In genomic region chr19:5273916-5274315, GRCm38 (mm10) we compare ENCODE assay signal across 8 mouse cellular contexts. TPM values are rescaled to one million over a fixed set of nuclear protein-coding genes. Genes with fewer than 3 reads are reported as not detected.
DNase-seq lines count a peak whose midpoint lies in the region; ATAC-seq and TF ChIP-seq lines count a peak whose summit lies in the region.

No protein-coding gene starts in this region.

- H3K27me3 ChIP-seq in MEL (ENCODE audit: control insufficient read depth in 1 of 2, insufficient read depth in 2 of 2, low read length in 2 of 2), result no peaks in the 10 kb centered on the region
- no peaks in the 10 kb centered on the region for H3K27me3 ChIP-seq in heart, postnatal 0 days (ENCODE audit: control insufficient read depth, insufficient read depth, low read length)
- H3K27me3 ChIP-seq in liver, embryonic 16.5 days (ENCODE audit: control insufficient read depth, insufficient read depth, low read depth, low read length), result no peaks in the 10 kb centered on the region

- H3K36me3 ChIP-seq in MEL (ENCODE audit: control insufficient read depth in 1 of 2, insufficient read depth in 2 of 2, low read length in 2 of 2), result peaks cover 14 to 22% of the 10 kb centered on the region in 2 experiments
- peaks cover 38% of the 10 kb centered on the region for H3K36me3 ChIP-seq in heart, postnatal 0 days (replicated peaks; ENCODE audit: control insufficient read depth, insufficient read depth, low read length)
- H3K36me3 ChIP-seq in liver, embryonic 16.5 days (ENCODE audit: control insufficient read depth, insufficient read depth), result peaks cover 29% of the 10 kb centered on the region

- H3K9ac ChIP-seq in MEL (ENCODE audit: control insufficient read depth, low read depth, low read length, poor library complexity, severe bottlenecking), result peak overlapping the region; percentile 96; the same call in 1 of the 2 replicates
- peak overlapping the region; percentile 79; the same call in 1 of the 2 replicates for H3K9ac ChIP-seq in heart, postnatal 0 days (replicated peaks; ENCODE audit: low read depth, low read length)
- H3K9ac ChIP-seq in liver, embryonic 16.5 days (ENCODE audit: low read depth, low read length), result no peak overlapping the region

- WGBS in heart, postnatal 0 days, result 30% methylated on average over 4 of the region's 4 CpGs
- 47% methylated on average over 4 of the region's 4 CpGs for WGBS in liver, embryonic 16.5 days (ENCODE audit: insufficient replicate concordance)

- no peak overlapping the region; the same call in 1 of the 2 replicates for H3K4me2 ChIP-seq in heart, postnatal 0 days (ENCODE audit: low read depth, low read length)
- peak overlapping the region; percentile 100; the same call in 1 of the 2 replicates for H3K4me2 ChIP-seq in liver, embryonic 16.5 days (ENCODE audit: low read depth, low read length)

- no peak for TF ChIP-seq RAD21 in MEL (IDR thresholded peaks at IDR 0.05; ENCODE audit: low read depth, low read length)

- TF ChIP-seq CTCF in MEL (IDR thresholded peaks at IDR 0.05 in 2 of 3, conservative IDR thresholded peaks at IDR 0.05 in 1 of 3; ENCODE audit: control insufficient read depth in 1 of 3, insufficient read depth in 1 of 3, low read depth in 2 of 3, low read length in 3 of 3, poor library complexity in 1 of 3, severe bottlenecking in 1 of 3), result no peak
- no peak for TF ChIP-seq CTCF in heart, postnatal 0 days (IDR thresholded peaks at IDR 0.05; ENCODE audit: low read depth)

- TF ChIP-seq POLR2A in MEL (IDR thresholded peaks at IDR 0.05; ENCODE audit: control insufficient read depth in 1 of 2, insufficient read depth in 1 of 2, low read depth in 1 of 2, low read length in 2 of 2, poor library complexity in 1 of 2), result no peak

- H3K79me2 ChIP-seq in MEL (ENCODE audit: control insufficient read depth, insufficient read depth, low read length, poor library complexity), result peaks cover 13% of the 10 kb centered on the region

- no peak for ATAC-seq in heart, postnatal 0 days (ENCODE audit: insufficient read depth, low read depth)
- ATAC-seq in liver, embryonic 16.5 days (ENCODE audit: low read depth), result no peak

- TF ChIP-seq EP300 in MEL (IDR thresholded peaks at IDR 0.05; ENCODE audit: low read depth in 1 of 2, low read length in 2 of 2), result no peak
- no peak for TF ChIP-seq EP300 in heart, postnatal 0 days (IDR thresholded peaks at IDR 0.05; ENCODE audit: low read depth)

- H3K4me1 ChIP-seq in MEL (ENCODE audit: control insufficient read depth in 1 of 2, insufficient read depth in 2 of 2, low read length in 2 of 2), result peaks cover 5 to 21% of the 10 kb centered on the region in 2 experiments
- peaks cover 12% of the 10 kb centered on the region for H3K4me1 ChIP-seq in heart, postnatal 0 days (ENCODE audit: control insufficient read depth, insufficient read depth)
- peaks cover 35% of the 10 kb centered on the region for H3K4me1 ChIP-seq in liver, embryonic 16.5 days (ENCODE audit: control insufficient read depth, low read depth, low read length)

- peak overlapping the region; percentile 86; the same call in 1 of the 2 replicates for H3K27ac ChIP-seq in MEL (ENCODE audit: control insufficient read depth, low read depth, low read length)
- peak overlapping the region; percentile 93 for H3K27ac ChIP-seq in heart, postnatal 0 days (ENCODE audit: low read depth)
- H3K27ac ChIP-seq in liver, embryonic 16.5 days (ENCODE audit: low read length), result peak overlapping the region; percentile 79

- H3K4me3 ChIP-seq in MEL (ENCODE audit: control insufficient read depth in 1 of 2, insufficient read depth in 1 of 2, low read depth in 2 of 2, low read length in 2 of 2), result no peak overlapping the region
- H3K4me3 ChIP-seq in heart, postnatal 0 days (ENCODE audit: low read depth, low read length), result no peak overlapping the region
- H3K4me3 ChIP-seq in liver, embryonic 16.5 days (ENCODE audit: low read depth, low read length), result no peak overlapping the region; the same call in 1 of the 2 replicates

- peak; percentile 37 for DNase-seq in adrenal gland, postnatal 10 days
- no peak for DNase-seq in adrenal gland, postnatal 25 days
- DNase-seq in MEL (ENCODE audit: low read depth, low spot score), result no peak
- no peak for DNase-seq in heart, postnatal 0 days (ENCODE audit: low spot score)
- no peak for DNase-seq in layer of hippocampus, adult 8-10 months (ENCODE audit: low spot score in 2 of 2)
- no peak for DNase-seq in cerebellum, adult 9-11 months
- DNase-seq in ovary, adult 18-20 months (ENCODE audit: low spot score), result no peak

- H3K9me3 ChIP-seq in MEL (replicated peaks; ENCODE audit: insufficient read depth, low read length), result no peaks in the 10 kb centered on the region
- H3K9me3 ChIP-seq in heart, postnatal 0 days (replicated peaks; ENCODE audit: control insufficient read depth, low read length), result no peaks in the 10 kb centered on the region
- no peaks in the 10 kb centered on the region for H3K9me3 ChIP-seq in liver, embryonic 16.5 days (replicated peaks; ENCODE audit: control insufficient read depth, low read length)

TF ChIP-seq in MEL, 35 proteins besides CTCF, POLR2A, EP300 and RAD21:
- TF ChIP-seq POLR2AphosphoS2 (IDR thresholded peaks at IDR 0.05; ENCODE audit: low read length) (no peak), E2F4 (IDR thresholded peaks at IDR 0.05; ENCODE audit: borderline replicate concordance, low read depth, low read length) (no peak), UBTF (IDR thresholded peaks at IDR 0.05; ENCODE audit: borderline replicate concordance, insufficient read depth, low read depth, low read length) (no peak), ZKSCAN1 (IDR thresholded peaks at IDR 0.05; ENCODE audit: low read depth, low read length) (no peak), POLR2AphosphoS5 (IDR thresholded peaks at IDR 0.05; ENCODE audit: borderline replicate concordance, low read depth, low read length) (no peak), BHLHE40 (IDR thresholded peaks at IDR 0.05; ENCODE audit: borderline replicate concordance, low read depth, low read length) (no peak), JUND (IDR thresholded peaks at IDR 0.05; ENCODE audit: low read depth, low read length) (no peak), ZNF384 (IDR thresholded peaks at IDR 0.05; ENCODE audit: low read depth, low read length) (no peak), CHD1 (IDR thresholded peaks at IDR 0.05; ENCODE audit: low read depth, low read length) (no peak), RCOR1 (IDR thresholded peaks at IDR 0.05; ENCODE audit: low read depth, low read length) (no peak), ZMIZ1 (IDR thresholded peaks at IDR 0.05; ENCODE audit: low read depth, low read length) (no peak), MXI1 (IDR thresholded peaks at IDR 0.05; ENCODE audit: low read depth, low read length) (no peak), SMC3 (IDR thresholded peaks at IDR 0.05; ENCODE audit: low read depth, low read length) (no peak), MYC (IDR thresholded peaks at IDR 0.05; ENCODE audit: low read depth, low read length) (no peak), USF2 (IDR thresholded peaks at IDR 0.05; ENCODE audit: borderline replicate concordance in 1 of 2, insufficient read depth in 1 of 2, low read depth in 1 of 2, low read length in 2 of 2) (no peak), ZC3H11A (IDR thresholded peaks at IDR 0.05; ENCODE audit: low read depth, low read length) (no peak), MAFK (IDR thresholded peaks at IDR 0.05; ENCODE audit: borderline replicate concordance, low read depth, low read length) (no peak), SIN3A (IDR thresholded peaks at IDR 0.05; ENCODE audit: low read length) (no peak), MAX (IDR thresholded peaks at IDR 0.05; ENCODE audit: low read length) (no peak), TBP (IDR thresholded peaks at IDR 0.05; ENCODE audit: low read depth, low read length) (no peak)

RNA-seq across cellular contexts. Expression of gene Pacs1, which starts 1.0 kb away (rescaled TPM):
- total RNA-seq in adrenal gland, postnatal 10 days (2021), result 10 to 100 TPM; 23.3 to 28.7 TPM
- 18.0 and 26.9 TPM in 2 replicates for total RNA-seq in adrenal gland, postnatal 25 days (2021)
- total RNA-seq in MEL (2012; rRNA removed), result 5.7 TPM in 2 replicates
- 10 to 100 TPM in 1 of 2 experiments, not detected in 1; 19.9 TPM for polyA plus RNA-seq in MEL (2012; ENCODE audit: insufficient read depth in 1 of 2, insufficient read length in 2 of 2, low read depth in 1 of 2, low replicate concordance in 2 of 2, missing spikeins in 1 of 2)
- total RNA-seq in heart, postnatal 0 days (2014; rRNA removed; ENCODE audit: low replicate concordance), result 11.3 and 45.7 TPM in 2 replicates
- 7.2 and 7.4 TPM in 2 replicates for polyA plus RNA-seq in heart, postnatal 0 days (2015; fragmentation: Nextera tagmentation; extraction: Ambion mirVana)
- polyA plus RNA-seq in liver, embryonic 16.5 days (2015; fragmentation: Nextera tagmentation; extraction: Ambion mirVana), result 6.8 and 8.1 TPM in 2 replicates
- 10 to 100 TPM; 50.9 to 59.4 (median 55.3) TPM for total RNA-seq in layer of hippocampus, adult 8-10 months (2022)

RNA-seq across cellular contexts. Expression of gene Sf3b2, which starts 21.3 kb away (rescaled TPM):
- total RNA-seq in adrenal gland, postnatal 10 days (2021), result 100 to 1,000 TPM; 149 to 167 TPM
- 175 and 194 TPM in 2 replicates for total RNA-seq in adrenal gland, postnatal 25 days (2021)
- total RNA-seq in MEL (2012; rRNA removed), result 178 and 180 TPM in 2 replicates
- 100 to 1,000 TPM; 259 to 331 TPM for polyA plus RNA-seq in MEL (2012; ENCODE audit: insufficient read depth in 1 of 2, insufficient read length in 2 of 2, low read depth in 1 of 2, low replicate concordance in 2 of 2, missing spikeins in 1 of 2)
- 132 and 175 TPM in 2 replicates for total RNA-seq in heart, postnatal 0 days (2014; rRNA removed; ENCODE audit: low replicate concordance)
- 158 and 159 TPM in 2 replicates for polyA plus RNA-seq in heart, postnatal 0 days (2015; fragmentation: Nextera tagmentation; extraction: Ambion mirVana)
- polyA plus RNA-seq in liver, embryonic 16.5 days (2015; fragmentation: Nextera tagmentation; extraction: Ambion mirVana), result 103 TPM in 2 replicates
- total RNA-seq in layer of hippocampus, adult 8-10 months (2022), result 100 to 1,000 TPM; 202 to 215 (median 208) TPM

RNA-seq across cellular contexts. Expression of gene Gal3st3, which starts 24.2 kb away (rescaled TPM):
- total RNA-seq in adrenal gland, postnatal 10 days (2021), result under 1 TPM; 0.27 to 0.51 TPM
- not detected in 2 replicates for total RNA-seq in adrenal gland, postnatal 25 days (2021)
- not detected in 2 replicates for total RNA-seq in MEL (2012; rRNA removed)
- under 1 TPM in 1 of 2 experiments, not detected in 1; 0.04 TPM for polyA plus RNA-seq in MEL (2012; ENCODE audit: insufficient read depth in 1 of 2, insufficient read length in 2 of 2, low read depth in 1 of 2, low replicate concordance in 2 of 2, missing spikeins in 1 of 2)
- 4.0 and 13.3 TPM in 2 replicates for total RNA-seq in heart, postnatal 0 days (2014; rRNA removed; ENCODE audit: low replicate concordance)
- polyA plus RNA-seq in heart, postnatal 0 days (2015; fragmentation: Nextera tagmentation; extraction: Ambion mirVana), result 5.1 and 6.8 TPM in 2 replicates
- 0.08 TPM in 1 of 2 replicates, not detected in the other for polyA plus RNA-seq in liver, embryonic 16.5 days (2015; fragmentation: Nextera tagmentation; extraction: Ambion mirVana)
- total RNA-seq in layer of hippocampus, adult 8-10 months (2022), result 10 to 100 TPM; 83.2 to 92.3 (median 86.9) TPM
